Mouse (Mus musculus) kidney, adult 9 months (tissue): ENCODE data around the gene Ppp1r27.
A peak's percentile ranks its signal among the peaks of the same experiment; 100 is the strongest.
"Not testable (repeated sequence)": the region's sequence is repeated elsewhere in the genome, so short reads cannot be mapped to it uniquely, and the experiment has no call there.

Experiments used
- DNase-seq: peaks from one replicate; pipeline ENCODE4 v3.0.0; 2022

The Ppp1r27 gene

DNA sequence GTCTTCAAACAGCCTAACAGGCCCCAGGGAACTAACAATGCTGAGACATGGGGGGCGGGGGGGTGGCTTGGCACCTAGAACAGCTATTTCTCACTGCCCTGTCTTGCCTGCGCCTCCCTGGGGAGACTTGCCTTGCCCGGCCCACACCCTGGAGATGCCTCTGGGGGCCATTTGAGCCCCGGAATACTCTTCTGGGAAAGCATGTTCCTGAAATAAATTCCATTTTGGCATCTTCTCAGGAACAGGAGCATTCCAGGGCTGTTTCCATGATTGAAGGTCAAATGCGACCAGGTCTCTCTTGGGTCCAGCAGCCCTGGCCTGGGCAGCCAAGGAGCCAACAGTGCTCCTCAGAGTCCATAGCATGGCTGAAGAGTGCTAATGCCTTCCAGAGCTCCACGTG, 8.6 kb downstream of the Ppp1r27 start:
- DNase-seq = peak; percentile 47

GRCm38 (mm10) chr11:120541907-120542306, 9.0 kb downstream of the Ppp1r27 start:
- DNase-seq = peak; percentile 53

DNA sequence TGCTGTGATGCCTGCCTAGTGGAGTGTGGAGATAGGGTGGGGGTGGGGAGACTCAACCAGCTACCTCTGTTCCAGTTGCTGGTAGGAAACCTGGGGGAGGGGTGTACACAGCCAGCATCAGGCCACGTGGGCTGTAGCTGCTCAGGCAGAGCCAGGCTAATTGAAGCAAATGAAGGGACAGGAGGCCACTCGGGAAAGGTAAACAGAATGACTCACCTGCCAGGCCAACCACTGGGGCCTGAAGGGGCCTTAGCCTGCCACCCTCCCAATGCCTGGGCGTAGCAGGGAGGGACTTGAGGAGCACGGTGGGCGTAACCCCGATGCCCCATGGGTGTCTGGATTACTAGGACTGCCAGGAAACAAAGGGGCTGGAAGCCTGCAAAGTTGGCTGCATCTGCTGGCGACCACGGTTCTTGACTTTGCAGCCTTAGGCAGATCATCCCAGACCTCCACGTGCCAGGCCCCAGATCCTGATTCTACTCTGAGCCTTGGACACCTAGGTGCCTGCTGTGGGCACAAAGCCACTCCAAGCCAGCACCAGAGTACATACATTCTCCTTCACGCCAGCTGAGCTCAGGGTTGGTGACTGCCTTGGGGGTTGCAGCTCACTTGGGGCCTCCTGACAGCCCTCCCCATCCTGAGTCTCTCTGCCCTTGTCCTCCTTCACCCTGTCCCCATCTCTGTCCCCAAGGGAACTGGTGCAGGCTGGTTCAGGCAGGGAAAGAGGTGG, 11.5 kb downstream of the Ppp1r27 start:
- DNase-seq = peak; percentile 85

DNA sequence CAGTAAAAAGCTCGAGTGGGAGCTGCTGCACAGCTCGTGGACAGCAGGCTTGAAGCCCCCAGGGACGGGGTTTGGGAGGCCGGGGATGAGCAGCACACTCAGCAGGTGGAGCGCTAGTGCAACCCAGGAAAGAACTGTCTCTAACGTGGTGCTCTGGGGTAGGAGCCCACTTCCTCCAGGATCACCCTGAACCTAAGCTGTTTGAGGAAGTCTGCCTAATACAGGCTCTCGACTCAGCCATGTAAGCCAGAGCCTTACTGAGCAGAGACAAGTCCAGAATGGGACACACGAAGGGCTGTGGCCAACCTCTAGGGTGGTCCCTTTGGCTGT, 12.0 kb downstream of the Ppp1r27 start:
- DNase-seq = no peak

- peak; percentile 89 for DNase-seq
Measured at GRCm38 (mm10) chr11:120538485-120538884, 12.4 kb downstream of the Ppp1r27 start.

DNA sequence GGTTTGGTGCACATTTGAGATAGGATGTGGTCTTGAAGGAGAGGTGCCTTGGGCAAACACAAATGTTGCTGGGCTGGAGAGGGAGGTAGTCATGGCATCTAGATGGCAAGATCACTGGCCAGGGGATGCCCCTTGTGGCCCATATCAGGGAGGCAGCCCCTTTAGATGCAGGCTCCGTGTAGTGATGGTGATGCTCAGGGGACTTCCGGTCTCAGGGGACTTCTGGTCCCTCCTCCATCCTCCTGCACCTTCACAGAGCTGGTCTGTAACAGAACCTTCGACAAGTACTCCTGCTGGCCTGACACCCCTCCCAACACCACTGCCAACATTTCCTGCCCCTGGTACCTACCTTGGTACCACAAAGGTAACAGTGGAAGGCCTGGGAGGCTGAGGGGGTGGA, 15.1 kb downstream of the Ppp1r27 start:
- DNase-seq = no peak

DNA sequence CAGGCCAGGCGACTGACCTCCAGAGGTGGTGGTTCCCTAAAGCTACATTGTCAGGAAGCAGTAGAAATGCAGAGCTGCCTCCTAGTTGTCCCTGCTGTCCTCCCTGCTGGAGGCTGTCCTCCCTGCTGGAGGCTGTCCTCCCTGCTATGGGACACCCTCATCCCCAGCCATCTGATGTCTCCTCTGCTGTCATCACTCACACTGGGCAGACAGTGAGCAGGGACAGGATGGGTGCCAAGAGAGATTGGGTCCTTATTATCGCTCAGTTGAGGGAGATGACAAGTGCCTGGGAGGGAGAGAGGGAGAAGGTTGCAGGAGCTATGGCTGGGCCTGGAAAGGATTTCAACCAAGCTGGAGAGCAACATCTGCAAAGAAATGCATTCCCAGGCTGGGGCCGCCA, 15.8 kb downstream of the Ppp1r27 start:
- no peak for DNase-seq

DNA sequence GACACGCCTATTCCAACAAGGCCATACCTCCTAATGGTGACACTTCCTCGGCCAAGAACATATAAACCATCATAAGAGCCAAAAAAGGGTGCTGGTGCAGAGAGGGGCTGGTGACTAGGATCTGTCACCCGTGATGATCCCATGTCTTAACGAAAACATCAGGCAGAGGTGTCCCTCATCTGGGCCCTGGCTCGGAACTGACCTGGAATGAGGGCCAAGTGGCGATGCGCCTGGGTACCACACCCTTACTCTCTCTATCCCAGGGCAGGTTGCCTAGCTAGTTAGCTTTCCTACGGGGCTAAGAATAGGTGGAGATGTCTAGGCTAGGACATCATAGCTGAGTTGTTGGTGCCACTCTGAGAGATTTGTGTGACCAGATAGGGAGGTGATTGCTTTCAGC, 16.8 kb downstream of the Ppp1r27 start:
- no peak for DNase-seq

DNA sequence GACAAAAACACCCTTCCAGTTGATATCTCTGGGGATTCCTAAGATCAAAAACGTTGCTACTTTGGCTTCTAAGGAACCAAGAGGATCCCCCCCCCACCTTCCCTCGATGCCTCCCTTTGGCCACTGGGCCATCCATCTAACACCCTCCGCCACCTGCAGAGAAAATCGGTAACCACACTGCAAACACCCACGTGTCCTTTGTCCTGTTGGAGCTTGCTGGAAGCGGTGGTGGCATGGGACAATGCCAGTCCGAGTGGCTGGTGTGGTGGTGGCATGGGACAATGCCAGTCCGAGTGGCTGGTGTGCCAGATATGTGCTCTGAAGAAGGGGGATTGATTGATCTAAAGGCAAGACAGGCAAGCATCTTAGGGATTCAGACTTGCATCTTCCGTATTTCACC, 19.3 kb downstream of the Ppp1r27 start:
- DNase-seq = peak; percentile 36

- DNase-seq = no peak
Measured at GRCm38 (mm10) chr11:120530085-120530964, 20.6 kb downstream of the Ppp1r27 start, which contains the start of gene Gcgr. Gcgr (plus strand) TSS chr11:120530699.

GRCm38 (mm10) chr11:120528903-120529302, 22.0 kb downstream of the Ppp1r27 start:
- DNase-seq = peak; percentile 56

- DNase-seq = no peak
Measured at GRCm38 (mm10) chr11:120527690-120528354, 23.1 kb downstream of the Ppp1r27 start.

DNA sequence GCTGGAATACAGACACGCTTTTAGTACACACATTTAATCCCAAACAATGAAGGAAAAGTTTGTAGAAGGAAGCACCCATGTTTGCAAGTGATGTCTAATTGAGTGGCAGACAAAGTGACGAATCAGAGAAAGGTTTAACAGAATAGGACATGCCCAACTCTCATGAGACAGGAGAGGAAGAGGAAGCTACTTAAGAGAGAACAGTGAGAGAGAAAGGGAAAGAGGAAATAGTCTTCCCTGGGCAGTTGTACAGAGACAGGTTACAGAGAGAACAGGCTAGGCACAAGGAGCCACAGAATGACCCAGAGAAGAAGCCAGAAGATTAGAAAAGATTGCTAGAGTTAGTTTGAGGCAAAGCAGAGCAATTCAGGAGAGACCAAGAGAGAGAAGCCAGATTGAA, 25.0 kb downstream of the Ppp1r27 start:
- DNase-seq = no peak

GRCm38 (mm10) chr11:120522581-120522980, 28.4 kb downstream of the Ppp1r27 start:
- DNase-seq = no peak

DNA sequence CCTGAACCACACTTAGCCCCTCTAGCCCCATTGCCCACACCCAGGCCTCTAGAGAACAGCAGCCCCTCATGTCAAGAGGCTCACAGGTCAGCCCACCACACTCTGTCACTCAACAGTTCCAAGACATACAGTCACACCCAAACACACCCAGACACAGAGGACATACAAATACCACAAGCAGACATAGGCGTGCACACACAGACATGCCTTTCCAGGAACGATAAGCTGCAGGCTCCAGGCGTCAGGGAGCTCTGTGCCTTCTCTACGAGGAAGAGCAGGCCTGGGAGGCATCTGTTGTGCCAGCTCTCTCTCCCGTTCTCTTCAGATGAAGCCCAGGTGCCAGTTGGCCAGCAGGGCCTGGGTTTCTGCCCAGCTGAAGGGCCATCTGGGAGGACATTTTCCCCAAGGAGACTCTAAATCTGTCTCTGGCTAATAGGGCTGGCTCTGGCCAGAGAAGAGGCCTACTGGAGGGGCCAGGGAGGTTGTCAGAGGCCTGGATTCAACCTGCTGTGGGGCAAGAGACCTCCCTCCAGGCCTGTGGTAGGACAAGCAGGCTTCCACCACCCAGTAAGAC, 29.9 kb downstream of the Ppp1r27 start:
- no peak for DNase-seq

DNA sequence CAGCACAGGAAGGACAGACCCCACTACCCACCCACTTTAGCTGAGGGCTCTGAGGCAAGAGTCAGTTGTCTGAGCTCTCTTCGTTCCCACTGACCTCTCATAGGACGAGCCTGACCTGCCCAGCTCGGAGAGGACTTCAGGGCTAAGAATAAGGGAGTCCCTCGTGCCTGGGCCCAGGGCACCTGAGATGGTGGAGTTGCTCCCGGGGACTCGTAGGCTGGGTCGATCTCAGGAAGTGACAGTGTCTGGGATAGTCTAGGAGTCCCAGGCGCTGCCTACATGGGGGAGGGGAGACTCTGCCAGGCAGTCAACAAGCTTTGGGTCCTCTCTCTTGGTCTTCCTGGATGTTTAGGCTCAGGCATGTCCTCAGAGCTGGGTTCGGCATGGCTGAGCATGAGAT, 30.4 kb downstream of the Ppp1r27 start:
- DNase-seq = no peak

DNA sequence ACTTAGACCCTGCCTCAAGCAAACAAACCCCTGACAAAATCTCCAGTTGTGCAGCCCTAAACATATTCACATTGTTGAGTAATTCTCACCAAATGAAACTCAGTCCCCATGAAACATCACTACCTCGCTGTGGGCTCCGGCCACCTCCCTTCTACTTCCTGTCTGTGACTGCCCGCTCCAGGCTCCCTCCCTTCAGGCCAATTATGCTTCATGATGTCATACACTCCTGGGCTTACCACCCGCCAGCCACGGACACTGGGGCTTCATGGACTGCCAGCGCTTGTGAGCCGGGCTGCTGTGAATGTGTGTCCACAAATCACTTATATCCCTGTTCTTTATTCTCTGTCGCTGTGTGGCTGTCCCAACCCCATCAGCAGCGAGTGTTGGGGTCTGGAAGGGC, 31.2 kb downstream of the Ppp1r27 start:
- DNase-seq = no peak

DNA sequence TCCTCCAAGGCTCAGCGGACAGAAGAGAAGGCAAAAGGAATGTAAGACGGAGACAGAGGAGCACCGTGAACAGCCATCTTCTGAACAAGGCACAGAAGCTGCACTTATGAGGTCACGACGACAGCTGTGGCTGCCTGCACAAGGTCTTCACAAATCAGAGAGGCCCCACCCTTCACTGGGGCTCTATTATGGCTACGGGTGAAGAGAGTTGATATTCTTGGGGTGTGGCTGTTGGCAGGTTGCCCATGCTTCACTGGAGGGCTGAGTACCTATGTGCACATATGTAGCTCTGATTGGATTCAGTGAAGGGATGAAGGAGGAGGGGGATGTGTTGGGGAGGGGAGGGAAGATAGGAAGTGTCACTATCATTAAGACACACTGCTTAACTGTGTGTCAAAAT, 32.4 kb downstream of the Ppp1r27 start:
- no peak for DNase-seq

DNA sequence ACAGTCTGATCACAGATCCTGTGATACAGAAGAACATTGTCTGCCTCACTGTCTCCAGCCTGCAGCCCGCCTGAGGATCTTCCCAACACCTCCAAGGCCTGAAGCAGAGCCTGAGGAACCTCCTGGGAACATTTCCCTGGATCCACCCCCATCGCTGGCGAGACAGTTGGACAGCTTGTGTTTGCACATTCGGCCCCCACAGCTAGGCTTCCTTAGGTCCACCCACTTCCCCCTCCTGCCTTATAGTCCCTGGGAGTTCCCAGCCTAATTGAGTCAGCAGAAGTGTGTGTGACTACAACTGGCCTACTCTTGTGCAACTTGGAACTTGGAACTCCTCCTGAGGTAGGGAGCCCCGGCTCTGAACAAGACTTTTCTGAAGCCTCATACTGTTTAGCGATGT, 32.9 kb downstream of the Ppp1r27 start:
- no peak for DNase-seq

GRCm38 (mm10) chr11:120517147-120517546, 33.8 kb downstream of the Ppp1r27 start:
- DNase-seq = no peak

- DNase-seq = peak; percentile 93
Measured at GRCm38 (mm10) chr11:120515611-120516010, 35.3 kb downstream of the Ppp1r27 start.

DNA sequence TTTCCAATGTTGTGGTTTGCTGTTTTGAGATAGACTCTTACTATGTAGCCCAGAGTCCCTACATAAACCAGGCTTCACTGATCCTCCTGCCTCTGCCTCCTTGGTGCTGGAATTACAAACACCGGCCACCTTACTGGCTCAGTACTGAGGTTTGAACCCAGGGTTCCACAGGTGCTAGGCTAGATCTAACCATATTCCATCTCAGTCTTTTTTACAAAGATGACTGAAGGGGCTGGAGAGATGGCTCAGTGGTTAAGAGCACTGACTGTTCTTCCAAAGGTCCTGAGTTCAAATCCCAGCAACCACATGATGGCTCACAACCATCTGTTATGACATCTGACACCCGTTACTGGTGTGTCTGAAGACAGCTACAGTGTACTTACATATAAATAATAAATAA, 36.7 kb downstream of the Ppp1r27 start:
- not testable (repeated sequence) for DNase-seq

- no peak for DNase-seq
Measured at GRCm38 (mm10) chr11:120512790-120513453, 38.0 kb downstream of the Ppp1r27 start.
